In genomic region chr11:48551201-48551600, GRCm38 (mm10) we compare ENCODE assay signal across 15 mouse cellular contexts.
A peak's percentile ranks its signal among the peaks of the same experiment; 100 is the strongest.
DNase-seq lines count a peak whose midpoint lies in the region.
"Had no signal": no experiment of that assay in that cellular context is flagged by ENCODE, and none has a peak within 500 bp of the region (broad histone marks: within the 10 kb centered on the region; RNA-seq: fewer than 3 reads in every experiment).

No protein-coding gene starts in this region.

- DNase-seq in frontal cortex, postnatal 36 days (ENCODE audit: low spot score in 2 of 2), result peak; percentile 24 to 69
- no peak for DNase-seq in frontal cortex, postnatal 25 days (ENCODE audit: low spot score in 2 of 2)
- DNase-seq in layer of hippocampus, adult 18-20 months (ENCODE audit: low spot score in 2 of 2), result peak; percentile 45 to 84
- peak; percentile 32 to 42 for DNase-seq in layer of hippocampus, postnatal 36 days
- peak; percentile 18 to 21 for DNase-seq in right cerebral cortex, postnatal 36 days (ENCODE audit: low spot score in 2 of 2)
- DNase-seq in heart, adult 11 months, result no peak
- DNase-seq in cerebellum, postnatal 10 days, result no peak
- DNase-seq: cerebellum, adult 9-10 months; gastrocnemius, postnatal 25 days; heart, postnatal 4 days; kidney, postnatal 4 days; lung, postnatal 4 days; retina, postnatal 1 day; thymus, adult 18-20 months; thymus, postnatal 4 days had no signal

Comparison
In these comparisons a context has a peak if more than half of its experiments do, and no peak if none do; other contexts are left out.
1. DNase-seq: peak in frontal cortex, postnatal 36 days (2 of 2), layer of hippocampus, adult 18-20 months (2 of 2), layer of hippocampus, postnatal 36 days (2 of 2) and right cerebral cortex, postnatal 36 days (2 of 2); none in frontal cortex, postnatal 25 days (0 of 2), heart, adult 11 months (single experiment) and cerebellum, postnatal 10 days (0 of 2).